Mouse (Mus musculus): ENCODE results near the gene C1qa.

The C1qa gene

GRCm38 (mm10) chr4:136904767-136905539, 6.3 kb upstream of the C1qa start:
- DNase-seq (ENCODE audit: low read depth), result no peak

DNA sequence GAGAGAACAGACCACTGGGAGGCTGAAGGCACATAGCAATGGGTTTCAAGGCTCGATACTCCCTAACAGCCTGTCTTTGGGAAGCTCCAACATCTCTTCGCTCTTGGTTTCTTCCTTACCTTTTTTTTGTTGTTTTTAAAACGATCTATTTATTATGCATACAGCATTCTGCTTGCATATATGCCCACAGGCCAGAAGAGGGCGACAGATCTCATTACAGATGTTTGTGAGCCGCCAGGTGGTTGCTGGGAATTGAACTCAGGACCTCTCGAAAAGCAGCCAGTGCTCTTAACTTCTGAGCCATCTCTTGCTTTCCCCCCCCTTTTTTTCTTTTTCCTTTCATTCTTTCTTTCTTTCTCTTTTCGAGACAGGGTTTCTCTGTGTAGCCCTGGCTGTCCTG, 551 bp upstream of the C1qa start:
- peak; percentile 23 for DNase-seq (ENCODE audit: low read depth)

- no peak for DNase-seq (ENCODE audit: low read depth)
Measured at GRCm38 (mm10) chr4:136898084-136898598, 462 bp downstream of the C1qa start.

DNA sequence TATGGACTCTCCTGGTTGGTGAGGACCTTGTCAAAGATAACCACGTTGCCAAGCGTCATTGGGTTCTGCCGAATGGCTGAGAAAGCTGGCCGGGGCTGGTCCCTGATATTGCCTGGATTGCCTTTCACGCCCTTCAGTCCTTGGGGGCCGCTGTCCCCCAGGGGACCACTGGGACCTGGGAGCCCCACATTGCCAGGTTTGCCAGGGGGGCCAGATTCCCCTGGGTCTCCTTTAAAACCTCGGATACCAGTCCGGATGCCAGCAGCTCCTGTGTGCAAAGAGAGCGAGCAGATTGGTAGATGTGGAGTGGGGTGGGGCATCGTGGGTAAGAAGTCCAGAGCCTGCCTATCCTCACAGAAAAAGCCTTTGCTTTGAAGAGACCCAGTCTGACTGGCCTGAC, 2.1 kb downstream of the C1qa start:
- DNase-seq (ENCODE audit: low read depth), result no peak

- DNase-seq (ENCODE audit: low read depth), result no peak
Measured at GRCm38 (mm10) chr4:136895861-136896260, 2.7 kb downstream of the C1qa start.

GRCm38 (mm10) chr4:136894821-136895220, 3.8 kb downstream of the C1qa start:
- no peak for DNase-seq (ENCODE audit: low read depth)

DNA sequence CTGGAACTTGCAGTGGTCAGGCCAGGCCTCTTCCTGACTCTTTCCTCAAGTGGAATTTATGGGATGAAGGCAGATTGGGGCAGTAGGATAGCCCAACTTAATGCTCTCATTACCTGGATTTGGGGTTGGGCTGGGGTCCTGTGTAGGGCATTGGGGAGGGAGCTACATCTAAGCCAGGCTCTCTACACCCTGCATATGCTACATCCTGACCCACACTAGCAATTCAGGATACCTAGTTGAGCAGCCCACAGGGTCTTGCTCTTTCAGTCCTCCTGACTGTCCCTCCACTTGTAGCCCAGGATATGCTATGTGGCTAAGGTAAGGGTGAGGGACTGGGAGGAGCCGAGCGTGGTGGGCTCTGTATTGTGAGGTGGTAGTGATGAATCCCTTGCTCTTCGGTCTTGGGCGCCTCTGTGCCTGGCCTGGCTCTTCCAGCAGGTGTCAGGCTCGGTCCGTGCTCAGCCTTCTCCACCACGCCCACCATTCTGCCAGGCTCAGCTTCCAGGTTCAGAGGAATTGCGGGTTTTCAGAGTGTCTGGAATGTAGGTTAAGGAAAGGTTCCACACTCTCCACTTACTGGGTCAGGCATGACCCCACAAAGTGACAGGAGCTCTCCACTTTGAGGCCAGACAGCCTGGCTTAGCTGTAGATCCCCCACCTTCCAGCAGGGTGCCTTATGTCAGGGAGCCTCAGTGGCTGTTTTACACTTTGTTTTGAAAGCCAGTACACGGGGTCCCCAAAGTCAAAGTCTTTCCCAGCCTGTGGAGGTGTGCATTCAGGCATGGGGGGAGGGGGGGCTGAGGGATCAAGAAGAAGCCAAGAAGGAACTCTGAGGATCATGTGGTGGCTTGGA, 4.7 kb downstream of the C1qa start:
- DNase-seq (ENCODE audit: low read depth), result no peak

DNA sequence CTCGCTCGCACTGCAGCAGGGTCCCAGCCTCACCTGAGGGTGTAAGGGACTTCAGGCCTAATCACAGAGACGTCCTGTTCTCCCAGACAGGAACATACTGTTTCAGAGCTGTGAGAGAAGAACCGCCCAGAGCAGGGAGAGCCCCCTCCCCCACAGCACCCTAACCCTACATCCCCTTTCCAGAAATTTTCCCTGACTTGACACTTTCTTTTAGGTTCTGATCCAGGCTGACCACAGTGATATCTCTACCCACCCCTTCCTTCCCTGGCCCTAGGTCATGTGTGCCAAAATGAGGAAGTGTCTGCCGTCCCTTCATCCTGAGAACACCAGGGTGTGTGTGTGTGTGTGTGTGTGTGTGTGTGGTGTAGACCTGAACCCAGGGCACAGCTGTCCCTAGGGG, 5.8 kb downstream of the C1qa start, which contains the start of gene C1qc:
TSS of gene C1qc (minus strand) at position 255 of the 400 bp plus-strand sequence.
- DNase-seq (ENCODE audit: low read depth), result peak; percentile 76

DNA sequence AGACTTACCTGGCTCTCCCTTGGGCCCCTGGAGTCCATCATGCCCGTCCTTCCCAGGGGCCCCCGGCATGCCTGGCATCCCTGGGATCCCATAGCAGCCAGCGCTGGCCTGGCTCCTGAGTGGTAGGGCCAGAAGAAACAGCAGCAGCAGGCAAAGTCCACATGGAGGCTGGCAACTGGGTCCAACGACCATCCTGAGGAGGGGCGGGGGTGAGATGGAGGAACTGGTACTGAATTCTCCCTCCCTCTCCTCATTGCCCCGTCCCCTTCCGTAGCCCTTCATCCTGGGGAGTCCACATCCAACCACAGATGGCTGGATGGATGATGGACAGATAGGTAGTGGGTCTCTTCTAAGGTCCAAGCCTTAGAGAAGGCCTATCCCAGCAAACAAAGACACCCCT, 6.2 kb downstream of the C1qa start:
- no peak for DNase-seq (ENCODE audit: low read depth)

- no peak for DNase-seq (ENCODE audit: low read depth)
Measured at GRCm38 (mm10) chr4:136891115-136891514, 7.5 kb downstream of the C1qa start.

- no peak for DNase-seq (ENCODE audit: low read depth)
Measured at GRCm38 (mm10) chr4:136889981-136890380, 8.6 kb downstream of the C1qa start.

DNA sequence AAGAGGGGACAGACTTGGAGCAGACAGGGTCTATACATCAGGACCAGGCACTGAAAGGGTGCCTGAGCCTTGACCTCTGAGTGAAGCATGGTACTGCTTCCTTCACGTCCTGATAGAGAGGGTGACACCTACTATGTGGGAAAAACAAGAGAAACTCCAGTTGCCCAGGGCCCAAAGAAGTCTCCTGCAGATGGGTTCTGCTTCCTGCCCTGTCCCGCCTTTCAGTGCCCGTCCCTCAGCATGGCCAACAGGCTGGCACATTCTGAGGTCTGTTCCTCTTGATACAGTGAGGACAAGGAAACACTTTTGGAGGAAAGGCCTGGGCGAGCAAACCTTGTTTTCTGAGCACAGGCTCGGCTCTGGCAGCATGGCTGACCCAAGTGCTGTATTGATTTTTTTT, 10.9 kb downstream of the C1qa start:
- DNase-seq (ENCODE audit: low read depth), result no peak

- no peak for DNase-seq (ENCODE audit: low read depth)
Measured at GRCm38 (mm10) chr4:136886101-136886500, 12.5 kb downstream of the C1qa start, which contains the start of gene C1qb. TSS of gene C1qb (minus strand) at chr4:136886187.

- peak; percentile 43 for DNase-seq (ENCODE audit: low read depth)
Measured at GRCm38 (mm10) chr4:136878601-136879000, 20.0 kb downstream of the C1qa start.

- DNase-seq (ENCODE audit: low read depth), result no peak
Measured at GRCm38 (mm10) chr4:136878171-136878570, 20.4 kb downstream of the C1qa start.

GRCm38 (mm10) chr4:136876971-136877370, 21.6 kb downstream of the C1qa start:
- peak; percentile 28 for DNase-seq (ENCODE audit: low read depth)

DNA sequence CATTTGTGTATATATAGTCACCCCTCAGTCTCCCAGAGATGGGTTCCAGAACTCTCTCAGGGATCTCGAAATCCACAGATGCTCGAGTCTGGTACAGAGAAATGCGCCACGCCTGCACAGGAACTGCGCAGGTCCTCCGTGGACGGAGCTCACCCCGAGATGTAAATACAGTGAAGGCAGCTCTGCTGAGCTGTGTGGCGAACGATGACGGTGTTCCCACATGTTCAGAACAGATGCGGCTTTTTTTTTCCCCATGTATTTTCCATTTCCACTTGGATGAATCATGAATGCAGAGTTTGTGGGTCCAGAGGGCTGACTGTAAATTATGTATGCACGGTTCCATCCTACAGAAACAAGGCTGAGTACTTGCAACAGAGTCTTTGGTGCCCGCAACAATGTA, 23.6 kb downstream of the C1qa start:
- no peak for DNase-seq (ENCODE audit: low read depth)

GRCm38 (mm10) chr4:136868371-136868770, 30.2 kb downstream of the C1qa start:
- no peak for DNase-seq (ENCODE audit: low read depth)

- no peak for DNase-seq (ENCODE audit: low read depth)
Measured at GRCm38 (mm10) chr4:136867690-136868345, 30.8 kb downstream of the C1qa start.

- DNase-seq (ENCODE audit: low read depth), result no peak
Measured at GRCm38 (mm10) chr4:136865531-136865930, 33.1 kb downstream of the C1qa start.

DNA sequence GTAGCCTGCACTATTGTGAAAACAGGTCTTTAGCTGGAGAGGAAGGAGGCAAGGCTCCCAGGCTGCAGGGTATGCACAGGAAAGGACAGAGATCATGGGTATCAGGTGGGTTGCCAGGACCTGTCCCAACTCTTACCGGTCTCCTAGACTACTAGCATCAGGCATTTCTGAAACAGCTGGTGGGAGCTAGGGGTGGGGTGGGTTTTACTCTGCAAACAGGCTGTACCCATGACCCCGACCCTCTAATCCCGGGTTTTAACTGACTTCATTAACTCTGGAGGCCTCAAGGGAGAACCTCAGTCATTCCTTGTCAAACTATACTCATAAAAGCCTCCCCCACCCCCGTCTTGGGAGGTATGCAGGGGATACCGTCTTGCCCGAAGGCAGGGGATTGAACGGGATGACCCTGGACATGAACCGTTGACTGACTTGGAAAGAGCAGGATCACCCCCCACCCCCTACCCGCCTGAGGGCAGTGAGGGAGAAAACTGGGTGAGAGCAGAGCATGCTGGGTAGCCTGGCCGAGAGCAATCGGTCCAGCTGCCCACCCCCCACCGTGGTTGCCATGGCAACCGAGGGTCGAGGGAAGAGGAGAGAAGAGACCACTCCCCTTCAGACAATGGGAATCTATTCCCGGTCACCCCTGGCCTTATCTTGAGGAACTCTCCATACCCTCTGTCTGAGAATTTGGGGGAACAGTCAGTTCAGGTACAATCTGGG, 33.7 kb downstream of the C1qa start:
- DNase-seq (ENCODE audit: low read depth), result no peak

- DNase-seq (ENCODE audit: low read depth), result no peak
Measured at GRCm38 (mm10) chr4:136863517-136863916, 35.1 kb downstream of the C1qa start.
